Mouse (Mus musculus) frontal cortex, postnatal 25 days (tissue): ENCODE measurements around the gene Cnbp.

Experiments
- DNase-seq, 2 experiments: peaks; one replicate each; pipeline ENCODE4 v3.0.0; 2022; ENCODE audit warnings: low spot score in 2 of 2

Gene Cnbp

DNA sequence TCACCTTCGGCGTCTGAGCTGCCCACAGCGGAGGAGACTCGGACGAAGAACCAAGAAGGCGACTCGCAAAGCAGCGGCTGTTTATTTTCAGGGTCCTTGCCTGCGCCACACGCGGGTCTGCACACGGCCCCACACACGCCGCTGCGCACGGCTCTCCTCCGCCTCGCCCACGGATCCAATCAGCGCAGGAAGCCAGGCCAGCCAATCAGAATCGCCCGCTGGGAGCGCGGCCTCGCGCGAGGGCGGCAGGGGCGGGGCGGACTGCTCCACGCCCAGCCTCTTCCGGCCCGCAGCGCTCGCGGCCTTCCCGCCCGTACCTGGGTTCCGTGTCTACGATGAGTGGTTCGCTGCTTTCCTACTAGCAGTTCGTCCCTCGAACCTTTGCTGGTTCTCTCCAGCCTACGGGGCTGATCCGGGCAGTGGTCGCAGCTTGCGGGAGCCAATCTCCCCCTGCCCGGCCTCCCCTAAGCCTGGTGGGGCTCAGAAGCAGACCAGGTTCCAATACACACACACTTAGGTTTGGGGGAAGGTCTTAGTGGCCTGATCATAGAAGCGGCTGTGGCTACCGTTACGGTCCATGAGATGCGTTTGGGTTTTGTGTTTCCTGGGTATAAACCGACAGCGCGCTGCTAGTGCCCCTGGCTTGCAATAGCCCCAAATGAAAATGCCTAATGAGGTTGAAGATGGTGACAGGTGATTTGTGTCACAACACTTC, at the start of gene Cnbp:
TSS of gene Cnbp (minus strand) at position 207 of the 715 bp plus-strand sequence.
- peak; percentile 90 to 94 for DNase-seq

DNA sequence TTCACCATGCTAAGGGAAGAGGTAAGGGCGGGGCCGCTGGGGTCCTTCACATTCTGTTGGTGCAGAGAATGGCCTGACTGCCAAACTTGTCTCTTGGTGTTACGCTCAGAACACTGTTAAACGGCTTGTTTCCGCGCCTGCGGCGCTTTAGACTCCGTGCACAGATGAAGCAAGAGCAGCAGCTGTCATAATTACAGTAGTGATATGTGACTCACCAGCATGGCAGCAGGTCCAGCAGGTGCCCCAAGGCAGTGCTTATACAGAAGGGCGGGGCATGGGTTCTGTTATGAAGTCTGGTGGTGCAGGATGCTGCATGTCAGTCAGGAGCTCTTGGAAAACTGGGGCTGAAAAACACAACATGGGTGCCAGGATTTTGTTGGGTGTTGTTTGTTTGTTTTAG, 47.1 kb upstream of the Cnbp start:
- no peak for DNase-seq

DNA sequence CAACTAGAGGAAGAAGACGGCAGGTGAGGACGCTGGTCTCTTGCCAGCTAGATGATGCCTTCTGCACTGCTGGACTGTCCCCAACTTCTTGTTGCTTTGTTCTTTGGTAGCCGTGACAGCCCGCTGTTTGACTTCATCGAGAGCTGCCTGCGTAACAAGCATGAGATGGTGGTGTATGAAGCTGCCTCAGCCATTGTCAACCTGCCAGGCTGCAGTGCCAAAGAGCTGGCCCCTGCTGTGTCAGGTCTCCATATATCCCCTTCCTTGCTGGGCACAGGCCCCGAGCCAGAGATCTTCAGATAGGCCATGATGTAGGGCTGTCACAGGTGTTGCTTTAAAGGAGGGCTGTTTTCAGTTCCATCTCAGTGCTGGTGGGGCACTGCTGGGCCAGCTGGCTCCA, 43.0 kb upstream of the Cnbp start:
- no peak for DNase-seq

DNA sequence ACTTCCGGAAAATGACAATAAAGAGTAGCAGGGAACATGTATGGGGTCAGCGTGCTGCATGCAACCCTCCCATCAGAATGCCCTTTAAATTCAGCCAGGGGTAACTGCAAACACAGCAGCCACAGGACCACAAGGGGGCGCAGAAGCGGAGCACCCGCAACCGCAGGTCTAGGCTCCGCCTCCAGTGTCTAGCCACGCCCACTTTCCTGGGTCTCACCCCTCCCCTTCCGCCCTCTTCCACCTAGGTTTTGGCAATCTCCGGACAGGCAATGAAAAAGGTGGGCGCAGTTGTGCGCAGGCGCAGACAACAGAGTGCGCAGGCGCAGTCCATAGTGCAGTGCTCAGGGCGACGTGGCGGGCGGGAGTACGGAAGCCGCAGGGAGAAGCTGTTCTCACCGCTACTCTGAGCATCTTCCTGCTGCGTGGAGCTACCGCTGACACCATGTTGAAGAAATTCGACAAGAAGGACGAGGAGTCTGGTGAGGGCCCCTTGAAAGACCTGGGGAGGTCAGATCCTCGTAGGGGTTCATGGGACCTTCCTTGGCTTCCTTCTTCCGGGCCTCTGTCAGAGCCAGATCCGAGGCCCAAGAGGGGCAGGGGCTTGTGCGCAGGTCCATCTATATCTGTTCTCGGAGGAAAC, 36.8 kb upstream of the Cnbp start, which contains the start of gene Copg1:
TSS of gene Copg1 (plus strand) at position 221 of the 640 bp plus-strand sequence.
- peak; percentile 99 to 100 for DNase-seq

DNA sequence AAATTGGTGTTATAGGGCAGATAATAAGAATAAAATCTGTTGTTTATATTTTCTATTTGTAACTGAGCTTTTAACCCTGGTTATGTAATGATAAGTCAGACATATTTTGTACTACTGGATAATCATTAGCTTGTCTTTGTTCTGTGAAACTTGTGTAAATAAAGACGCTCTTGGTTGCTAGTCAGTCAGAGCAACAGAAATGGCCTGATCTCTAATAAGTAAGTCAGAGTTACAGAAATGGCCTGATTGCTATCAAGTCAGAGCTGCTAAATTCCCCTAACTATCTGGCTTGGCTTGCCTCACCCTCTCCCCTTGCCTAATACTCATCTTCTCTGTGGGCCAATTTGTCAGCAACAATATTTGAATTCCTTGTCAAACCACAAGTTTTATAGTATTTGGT, 35.8 kb upstream of the Cnbp start:
- DNase-seq = no peak

DNA sequence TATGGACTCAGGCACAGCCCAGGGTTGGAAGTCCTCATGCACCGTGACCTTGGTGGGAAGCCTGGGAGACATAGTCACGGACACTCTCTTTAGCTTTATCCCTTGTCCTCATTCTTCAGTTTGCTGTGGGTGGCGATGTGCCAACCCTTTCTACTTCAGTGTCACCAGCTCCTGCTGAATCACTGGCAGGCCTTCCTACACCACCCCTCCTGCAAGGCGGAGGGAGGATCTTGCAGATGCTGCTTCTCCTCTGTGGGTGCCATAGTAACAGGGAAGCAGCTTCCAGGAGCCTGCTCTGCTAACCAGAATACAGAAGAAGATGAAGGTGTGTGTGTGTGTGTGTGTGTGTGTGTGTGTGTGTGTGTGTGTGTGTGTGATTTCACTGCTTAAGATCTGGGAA, 31.9 kb upstream of the Cnbp start:
- DNase-seq = peak; percentile 57 to 75

DNA sequence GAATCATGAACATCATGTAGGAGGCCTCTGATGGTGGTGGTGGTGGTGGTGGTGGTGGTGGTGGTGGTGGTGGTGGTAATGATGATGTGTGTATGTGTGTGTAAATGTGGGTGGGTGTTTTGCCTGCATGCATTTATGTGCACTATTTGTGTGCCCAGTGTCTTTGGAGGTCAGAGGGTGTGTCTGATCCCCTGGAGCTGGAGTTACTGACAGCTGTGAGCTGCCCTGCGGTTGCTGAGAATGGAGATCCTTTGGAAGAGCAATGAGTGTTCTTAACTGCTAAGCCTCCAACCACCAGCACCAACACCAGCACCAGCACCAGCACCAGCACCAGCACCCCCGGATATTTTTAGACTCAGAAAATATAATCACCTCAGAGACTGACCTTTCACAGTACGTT, 31.3 kb upstream of the Cnbp start:
- no peak for DNase-seq

DNA sequence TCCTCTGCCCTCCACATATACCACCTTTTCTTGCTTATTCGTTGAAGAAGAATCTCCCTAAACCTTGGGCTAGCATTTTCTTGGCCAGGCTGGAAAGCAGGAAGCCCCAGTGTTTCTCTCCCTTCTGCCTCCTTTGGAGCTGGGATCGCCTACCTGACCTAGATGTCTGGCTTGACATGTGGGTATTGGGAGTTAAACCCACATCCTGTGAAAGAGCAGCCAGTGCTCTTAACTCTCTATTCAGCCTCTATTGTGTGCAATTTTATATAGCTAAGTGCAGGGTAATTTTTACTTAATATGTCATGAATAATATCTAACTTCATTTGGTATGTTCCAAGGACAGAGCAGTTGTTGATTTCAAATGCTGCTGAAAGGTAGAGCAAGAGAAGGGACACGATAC, 28.7 kb upstream of the Cnbp start:
- DNase-seq = no peak

DNA sequence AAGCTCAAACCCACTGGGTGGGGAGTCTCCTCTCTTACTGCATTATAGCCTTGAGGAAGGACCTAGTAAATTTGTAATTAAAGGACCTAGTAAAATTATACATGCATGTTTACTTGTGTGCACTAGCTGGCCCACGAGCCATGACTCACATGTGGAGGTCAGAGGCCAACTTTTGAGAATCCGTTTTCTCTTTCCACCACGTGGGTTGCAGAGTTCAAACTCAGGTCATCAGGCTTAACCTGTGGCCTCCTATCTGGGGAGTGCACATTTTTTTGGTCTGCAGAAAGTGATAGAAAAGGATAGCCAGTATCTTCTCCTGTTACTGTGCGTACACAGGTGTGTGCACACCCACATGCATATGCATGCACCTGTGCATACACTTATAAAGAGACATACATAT, 28.1 kb upstream of the Cnbp start:
- no peak for DNase-seq

DNA sequence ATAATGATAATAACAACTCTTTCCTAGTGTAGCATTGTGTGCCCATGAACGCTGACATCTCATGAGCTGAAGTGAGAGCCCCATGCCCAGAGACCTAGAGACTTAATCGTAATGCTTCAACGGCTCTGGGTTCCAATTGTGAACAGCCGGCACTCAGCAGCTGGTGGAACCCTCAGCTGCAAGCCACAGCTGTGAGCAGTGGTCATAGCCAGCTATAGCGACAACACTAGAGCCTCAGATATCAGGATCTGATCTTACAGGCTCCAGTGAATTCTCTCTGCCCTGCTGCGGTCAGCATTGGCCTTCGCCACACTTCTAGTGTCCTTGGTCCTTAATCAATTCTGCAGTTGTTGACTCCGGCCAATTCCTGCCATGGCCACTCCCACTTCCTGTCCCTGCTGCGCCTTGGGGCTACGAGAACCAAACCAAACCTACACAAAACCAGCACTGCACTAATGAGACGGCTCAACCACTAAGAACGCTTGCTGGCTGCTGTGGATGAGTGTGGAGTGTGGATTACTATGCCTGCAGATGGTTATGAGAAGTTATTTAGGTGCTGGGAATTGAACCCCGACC, 25.2 kb upstream of the Cnbp start:
- DNase-seq = no peak

DNA sequence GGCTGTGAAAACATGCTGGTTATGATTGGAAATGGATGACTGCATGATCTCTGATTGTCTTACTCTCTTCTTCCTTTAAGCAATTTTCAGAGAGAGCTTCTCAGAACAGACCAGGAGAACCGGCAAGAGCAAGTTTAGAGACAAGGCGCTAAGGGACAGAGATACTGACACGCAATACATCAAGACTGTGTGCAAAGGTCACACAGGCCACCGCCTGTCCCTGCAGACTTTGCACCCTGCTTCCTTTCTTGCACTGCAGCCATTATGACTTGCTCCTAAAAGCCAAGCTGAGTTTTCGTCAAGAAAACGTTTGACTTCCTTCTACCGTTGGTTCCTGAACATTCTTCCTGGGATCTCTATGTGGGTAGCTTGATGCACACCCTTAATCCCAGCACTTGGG, 24.7 kb upstream of the Cnbp start:
- DNase-seq = no peak

DNA sequence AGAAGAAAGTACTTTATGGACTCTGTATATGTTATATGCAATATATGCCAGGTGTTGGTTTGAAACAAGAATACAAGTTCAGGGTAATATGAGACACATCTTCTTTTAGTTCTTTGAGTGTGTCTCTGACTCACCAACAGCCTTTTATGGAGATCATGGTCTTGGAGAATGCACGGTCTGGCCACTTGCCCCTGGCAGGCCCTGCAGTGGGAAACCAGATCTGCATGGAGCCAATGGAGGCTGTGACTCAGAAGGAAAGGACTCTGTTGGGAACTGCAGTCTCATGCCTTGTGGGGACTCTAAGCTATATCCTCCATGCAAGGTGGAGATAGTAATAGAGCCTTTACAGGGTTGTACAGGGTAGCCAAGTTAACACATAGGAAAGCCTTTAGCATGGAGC, 24.2 kb upstream of the Cnbp start:
- no peak for DNase-seq

DNA sequence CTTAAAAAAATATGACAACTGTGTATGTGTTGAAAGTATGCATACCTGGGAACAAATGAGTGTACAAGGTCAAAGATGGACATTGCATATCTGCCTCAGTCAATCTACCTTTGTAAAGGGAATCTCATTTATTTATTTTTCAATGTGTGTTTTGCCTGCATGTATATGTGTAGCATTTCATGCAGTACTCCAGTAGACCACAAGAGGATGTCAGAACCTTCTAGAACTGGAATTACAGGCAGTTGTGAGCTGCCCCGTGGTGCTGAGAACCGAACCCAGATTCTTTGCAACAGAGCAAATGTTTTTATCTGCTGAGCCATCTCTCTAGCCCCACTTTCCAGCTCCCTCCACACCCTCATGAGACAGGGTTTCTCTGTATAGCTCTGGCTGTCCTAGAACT, 23.1 kb upstream of the Cnbp start:
- no peak for DNase-seq

DNA sequence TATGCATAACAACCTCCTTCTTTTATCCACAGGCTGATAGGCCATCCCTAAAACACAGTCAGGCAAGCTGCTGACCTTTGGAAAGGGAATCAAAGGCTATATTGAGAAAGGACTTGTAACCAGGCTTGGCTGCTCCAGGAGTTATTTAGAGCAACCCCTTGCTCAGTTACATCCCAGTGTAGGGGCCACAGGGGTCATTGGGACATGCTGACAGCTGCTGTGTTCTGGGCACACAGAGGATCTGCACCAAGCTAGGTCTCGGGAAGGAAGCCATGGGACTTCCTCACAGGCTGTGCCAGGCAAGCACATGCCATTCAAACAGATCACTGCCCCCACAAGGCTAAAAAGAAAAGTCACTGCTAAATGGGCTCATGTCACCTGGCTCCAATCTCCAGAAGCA, 22.2 kb upstream of the Cnbp start:
- DNase-seq = no peak

DNA sequence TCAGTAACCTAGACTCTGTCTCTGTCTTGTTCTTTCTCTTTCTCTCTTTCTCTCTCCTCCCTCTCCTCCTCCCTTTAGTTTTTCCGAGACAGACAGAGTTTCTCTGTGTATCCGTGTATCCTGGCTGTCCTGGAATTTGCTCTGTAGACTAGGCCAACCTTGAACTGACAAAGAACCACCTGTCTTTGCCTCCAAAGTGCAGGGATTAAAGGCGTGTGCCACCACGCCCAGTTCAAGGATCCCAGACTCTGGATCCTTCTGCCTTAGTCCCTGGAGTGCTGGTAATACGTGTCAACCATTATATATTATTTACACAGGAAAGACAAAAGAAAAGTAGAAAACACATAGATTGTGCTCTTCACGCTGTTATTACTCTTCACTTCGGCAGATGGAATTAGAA, 20.3 kb upstream of the Cnbp start:
- DNase-seq = no peak

DNA sequence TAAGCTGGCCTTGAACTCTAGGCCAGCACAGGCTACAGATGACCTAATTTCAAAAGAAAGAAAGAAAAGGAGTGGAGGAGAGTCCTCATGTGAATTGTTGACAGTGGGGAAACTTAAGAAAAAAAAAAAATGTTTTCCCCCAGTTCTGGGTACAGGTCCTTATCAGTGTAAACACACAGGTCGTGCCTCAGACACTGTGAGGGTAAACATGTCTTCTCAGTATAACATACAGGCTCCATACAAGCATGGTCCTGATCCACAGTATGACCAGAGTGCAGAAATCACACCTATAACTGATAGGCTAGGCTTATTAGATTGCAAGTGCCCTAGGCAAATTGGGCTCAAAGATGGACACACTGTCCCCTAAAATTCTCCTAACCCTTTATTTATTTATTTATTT, 19.5 kb upstream of the Cnbp start:
- no peak for DNase-seq

DNA sequence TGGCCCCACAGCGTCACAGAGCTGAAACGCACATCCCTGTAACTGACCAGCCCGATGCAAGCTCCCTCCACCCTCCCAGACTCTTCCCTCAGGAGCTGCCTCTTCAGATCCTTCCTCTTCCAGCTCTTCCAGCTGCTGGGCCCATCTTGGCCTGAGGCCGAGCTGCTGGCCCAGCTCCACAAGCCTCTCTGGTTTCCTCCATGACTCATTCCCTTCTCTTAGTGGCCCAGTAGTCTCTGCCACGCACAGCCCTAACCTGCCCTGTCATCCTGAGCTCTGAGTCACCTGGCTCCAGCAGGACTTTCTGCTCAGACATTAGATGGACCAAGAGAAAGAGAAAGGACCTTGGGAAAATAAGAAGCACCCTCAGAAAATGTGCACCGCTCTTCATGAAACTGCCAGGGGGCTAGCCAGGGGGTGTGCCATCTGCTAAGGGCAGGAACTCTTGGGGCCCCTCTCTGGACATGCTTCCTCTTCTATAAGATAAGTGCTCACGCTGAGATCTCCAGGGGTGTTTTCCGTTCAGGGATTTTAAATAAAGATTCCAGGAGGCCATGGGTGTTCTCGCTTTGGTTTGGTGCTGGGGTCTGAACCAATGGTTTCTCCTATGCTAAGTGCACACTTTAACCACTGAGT, 18.1 kb upstream of the Cnbp start:
- no peak for DNase-seq

DNA sequence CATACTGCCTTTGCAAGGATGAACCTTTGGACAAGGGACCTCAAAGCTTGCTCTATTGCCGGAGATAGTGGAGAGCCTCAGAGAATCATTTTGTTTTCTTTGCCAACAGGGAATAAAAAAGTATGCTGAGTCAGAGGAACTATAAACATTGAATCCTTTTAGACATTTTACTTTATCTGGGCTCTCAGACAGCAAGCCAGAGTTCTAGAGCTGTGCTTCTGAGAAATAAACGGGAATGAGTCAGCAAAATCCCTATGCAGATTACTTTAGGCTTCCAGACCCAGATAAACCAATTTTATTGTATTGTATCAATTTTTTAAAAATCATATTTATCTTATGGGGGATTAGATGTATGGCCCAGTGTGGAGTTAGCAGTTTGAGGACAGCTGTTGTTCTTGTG, 16.4 kb upstream of the Cnbp start:
- DNase-seq = no peak

DNA sequence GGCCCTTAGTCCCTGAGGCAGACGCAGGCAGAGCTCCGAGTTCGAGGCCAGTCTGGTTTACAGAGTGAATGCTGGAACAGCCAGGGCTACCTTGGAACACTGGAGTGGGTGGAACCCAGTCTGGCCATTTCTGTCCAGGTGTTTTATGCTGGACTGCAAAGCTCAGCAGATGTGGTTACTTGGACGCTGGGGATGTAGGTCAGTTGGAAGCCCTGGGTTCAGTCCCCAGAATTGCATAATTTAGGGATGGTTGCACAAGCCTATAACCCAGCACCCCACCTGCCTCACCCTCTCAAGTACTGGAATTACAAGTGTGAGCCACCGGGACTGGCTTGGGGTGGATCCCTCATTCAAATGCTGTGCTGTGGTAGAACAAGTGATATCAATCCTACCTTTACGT, 15.3 kb upstream of the Cnbp start:
- no peak for DNase-seq

DNA sequence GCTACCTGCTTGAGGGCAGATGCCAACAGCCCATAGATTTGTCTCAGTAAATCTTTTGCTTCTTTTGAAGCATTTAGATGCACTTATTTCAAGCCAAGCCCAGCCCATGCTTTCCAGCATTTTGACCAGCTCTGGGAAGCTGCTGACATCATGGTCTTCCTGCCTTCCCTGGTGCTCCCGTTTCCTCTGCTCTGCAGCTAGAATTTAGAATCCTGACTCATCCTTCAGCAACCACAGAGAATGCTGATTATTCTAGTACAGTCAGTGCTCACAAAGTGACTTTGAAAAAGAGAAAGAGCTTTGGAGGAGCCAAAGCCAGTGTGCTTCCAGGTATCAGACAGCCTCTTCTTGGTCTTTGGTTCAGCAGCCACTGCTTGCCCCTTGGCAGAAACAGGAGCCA, 6.2 kb upstream of the Cnbp start:
- no peak for DNase-seq

DNA sequence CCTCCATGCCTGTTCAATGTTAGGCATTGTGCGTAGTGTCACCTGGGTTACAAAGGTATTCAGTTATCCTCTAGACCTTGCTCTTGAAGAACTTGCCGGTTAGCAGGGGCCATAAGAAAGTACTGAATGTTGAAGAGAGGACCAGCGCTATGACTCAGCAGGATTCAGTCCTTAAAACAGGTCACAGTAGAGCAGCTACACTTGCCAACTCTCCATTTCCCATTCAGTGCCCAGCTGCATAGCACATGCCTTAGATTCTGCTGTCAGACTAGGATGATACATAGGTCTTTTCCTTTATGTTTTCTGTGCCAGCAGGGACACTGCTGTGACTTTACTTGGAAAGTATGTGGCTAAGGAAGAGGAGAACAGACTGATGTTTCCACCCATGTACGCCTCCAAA, 2.5 kb upstream of the Cnbp start:
- no peak for DNase-seq

DNA sequence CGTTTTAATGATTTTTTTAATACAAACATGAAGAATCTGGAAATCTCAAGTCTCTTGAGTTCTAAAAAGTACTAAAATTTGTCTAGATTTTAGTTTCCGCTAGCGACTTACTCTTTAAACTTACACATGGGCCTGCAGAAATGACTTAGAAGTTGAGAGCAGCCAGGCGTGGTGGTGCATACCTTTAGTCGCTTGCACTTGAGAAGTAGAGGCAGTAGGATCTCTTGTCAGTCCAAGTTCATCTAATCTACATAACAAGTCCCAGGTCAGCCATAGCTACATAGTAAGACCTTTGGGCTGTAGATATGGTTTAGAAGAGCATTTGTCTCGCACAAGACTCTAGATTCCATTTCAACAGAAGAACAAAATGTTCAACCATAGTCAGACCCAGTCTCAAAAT, 965 bp upstream of the Cnbp start:
- DNase-seq = no peak
